Mouse (Mus musculus): ENCODE measurements around the gene Sipa1l3. TPM values are rescaled to one million over a fixed set of nuclear protein-coding genes. Genes with fewer than 3 reads are reported as not detected.

Sipa1l3 gene
- total RNA-seq, 1 experiment from 2014 or later: 7.7 TPM

DNA sequence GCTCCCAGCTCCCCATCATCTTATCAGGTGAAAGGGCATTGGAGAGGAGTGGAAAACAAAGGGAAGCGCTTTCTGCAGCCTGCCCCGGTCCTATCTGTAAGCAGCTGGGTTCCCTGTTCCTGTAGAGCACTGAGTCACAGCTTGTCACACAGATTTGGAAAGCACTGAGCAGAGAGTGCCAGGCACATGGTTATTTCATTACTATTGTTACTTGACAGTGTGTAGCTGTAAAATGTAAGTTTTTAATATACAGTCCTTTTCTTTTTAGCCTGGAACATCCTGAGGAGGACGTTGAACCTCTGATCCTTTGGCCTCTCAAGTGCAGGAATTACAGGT, 96.6 kb downstream of the Sipa1l3 start:
- 0 out of 2 replicates have a peak, but pooled peaks have one; percentile 12 for ATAC-seq (replicated peaks; ENCODE audit: low read depth, poor library complexity, severe bottlenecking)

DNA sequence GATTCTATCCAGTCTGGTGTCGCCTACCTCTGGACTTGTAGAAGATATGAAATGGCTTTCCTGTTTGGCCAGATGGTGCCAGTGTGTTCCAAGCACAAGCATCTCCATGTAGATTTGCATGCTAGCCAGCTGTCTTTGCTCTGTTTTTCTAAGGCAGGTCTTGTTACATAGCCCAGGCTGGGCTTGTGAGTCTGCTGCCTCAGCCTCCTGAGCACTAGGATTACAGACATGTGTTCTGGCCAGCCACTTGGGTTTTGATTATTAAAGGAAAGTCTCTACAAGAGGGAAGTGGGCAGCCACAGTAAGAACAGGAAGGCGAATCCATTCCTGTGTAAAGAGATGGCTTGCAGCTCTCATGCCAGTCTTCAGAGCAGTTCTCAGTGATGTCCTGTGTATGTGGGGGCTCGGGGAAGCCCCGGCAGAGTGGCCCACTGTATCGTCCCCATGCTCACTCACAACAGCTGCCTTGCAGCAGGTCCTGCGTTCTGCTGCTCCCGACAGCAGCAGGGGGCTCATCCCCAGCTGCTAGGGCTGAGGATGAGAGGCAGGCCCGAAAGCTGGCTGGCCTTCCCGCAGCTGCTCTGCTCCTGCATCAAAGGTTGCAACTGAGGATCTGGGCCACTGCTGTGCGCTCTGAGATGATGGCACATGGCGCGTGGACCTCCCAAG, 97.1 kb downstream of the Sipa1l3 start:
- ATAC-seq (replicated peaks; ENCODE audit: low read depth, poor library complexity, severe bottlenecking): peak; percentile 68

- no peak for ATAC-seq (replicated peaks; ENCODE audit: low read depth, poor library complexity, severe bottlenecking)
Observed at GRCm38 (mm10) chr7:29419836-29420235, 98.6 kb downstream of the Sipa1l3 start.

- no peak for ATAC-seq (replicated peaks; ENCODE audit: low read depth, poor library complexity, severe bottlenecking)
Observed at GRCm38 (mm10) chr7:29418231-29418630, 100.2 kb downstream of the Sipa1l3 start.

GRCm38 (mm10) chr7:29417332-29418069, 100.9 kb downstream of the Sipa1l3 start:
- no peak for ATAC-seq (replicated peaks; ENCODE audit: low read depth, poor library complexity, severe bottlenecking)

DNA sequence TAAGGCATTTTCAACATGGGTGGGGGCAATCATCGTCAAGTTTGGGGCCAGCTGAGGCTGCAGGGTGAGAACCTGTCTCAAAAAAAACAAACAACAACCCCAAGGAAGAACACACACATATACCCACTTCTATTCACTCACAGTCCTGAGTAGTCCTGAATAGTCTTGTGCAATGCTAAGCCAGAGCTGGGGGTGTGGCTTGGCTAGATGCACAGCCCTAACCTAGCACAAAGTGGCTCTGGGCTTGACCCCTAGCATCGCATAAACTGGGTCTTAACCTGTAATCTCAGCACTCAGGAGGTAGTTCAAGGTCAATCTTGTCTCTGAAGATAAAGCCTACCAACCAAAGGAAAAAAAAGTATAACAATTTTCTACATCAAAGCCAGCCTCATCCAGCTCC, 101.5 kb downstream of the Sipa1l3 start:
- ATAC-seq (replicated peaks; ENCODE audit: low read depth, poor library complexity, severe bottlenecking): no peak

GRCm38 (mm10) chr7:29411838-29412580, 106.4 kb downstream of the Sipa1l3 start:
- no peak for ATAC-seq (replicated peaks; ENCODE audit: low read depth, poor library complexity, severe bottlenecking)

GRCm38 (mm10) chr7:29411216-29411816, 107.1 kb downstream of the Sipa1l3 start:
- no peak for ATAC-seq (replicated peaks; ENCODE audit: low read depth, poor library complexity, severe bottlenecking)

DNA sequence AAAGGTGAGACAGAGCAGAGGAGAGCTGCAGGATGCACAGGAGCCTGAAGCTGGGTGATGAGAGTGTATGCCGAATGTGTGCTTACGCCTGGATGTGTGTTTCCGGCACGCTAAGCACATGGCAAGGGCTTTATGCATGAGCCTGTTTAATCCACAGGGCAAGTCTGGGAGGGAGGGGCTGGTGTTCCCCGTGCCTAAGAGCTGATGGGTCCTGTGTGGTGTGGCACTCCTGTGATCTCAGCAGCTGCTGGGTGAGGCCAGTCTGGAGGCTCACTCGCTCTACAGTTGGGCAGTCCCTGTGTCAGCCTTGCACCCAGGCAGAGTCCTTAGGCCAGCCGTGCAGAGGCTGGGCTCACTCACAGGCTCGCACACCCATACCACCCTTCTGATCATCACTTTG, 108.0 kb downstream of the Sipa1l3 start:
- ATAC-seq (replicated peaks; ENCODE audit: low read depth, poor library complexity, severe bottlenecking): no peak

DNA sequence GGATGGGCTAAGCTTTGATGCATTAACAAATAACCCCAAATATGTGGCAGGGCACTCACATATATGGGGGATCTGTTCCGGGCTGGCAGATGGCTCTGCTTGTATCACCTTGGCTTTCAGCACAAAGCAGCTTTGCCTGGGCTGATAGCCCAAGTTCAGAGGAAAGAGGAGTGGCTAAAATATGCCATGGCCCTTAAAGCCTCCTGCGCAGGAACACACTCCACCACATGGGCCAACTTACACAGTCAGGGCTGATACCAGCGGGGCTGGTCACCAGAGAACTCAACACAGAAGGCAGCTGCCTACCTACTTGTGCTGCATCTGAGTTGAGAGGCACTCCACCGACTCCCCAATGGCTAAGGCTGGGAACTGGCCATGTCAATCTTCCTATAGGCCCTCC, 111.6 kb downstream of the Sipa1l3 start:
- ATAC-seq (replicated peaks; ENCODE audit: low read depth, poor library complexity, severe bottlenecking): peak; percentile 33; the same call in 1 of the 2 replicates

GRCm38 (mm10) chr7:29404126-29404525, 114.3 kb downstream of the Sipa1l3 start:
- ATAC-seq (replicated peaks; ENCODE audit: low read depth, poor library complexity, severe bottlenecking): no peak

GRCm38 (mm10) chr7:29402015-29402414, 116.4 kb downstream of the Sipa1l3 start:
- peak; percentile 55 for ATAC-seq (replicated peaks; ENCODE audit: low read depth, poor library complexity, severe bottlenecking)

DNA sequence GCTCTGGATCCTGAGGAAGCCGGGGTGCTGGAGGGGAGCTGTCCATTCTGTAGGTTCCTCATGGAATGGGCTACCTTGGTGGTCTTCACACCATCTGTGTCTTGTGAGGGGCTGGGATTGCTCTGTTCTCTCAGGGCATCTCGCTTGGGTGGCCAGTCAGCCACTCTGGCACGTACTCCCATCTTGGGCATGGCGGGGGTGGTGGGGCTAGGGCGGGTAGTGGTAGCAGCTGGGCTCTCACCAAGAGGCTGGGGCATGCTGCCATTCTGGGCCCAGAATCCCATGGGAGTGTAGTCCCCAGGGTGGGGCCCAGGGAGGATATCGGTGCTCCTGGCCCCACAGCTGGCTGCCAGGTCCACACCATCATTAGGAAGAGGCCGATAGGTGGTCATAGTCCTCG, 118.0 kb downstream of the Sipa1l3 start:
- ATAC-seq (replicated peaks; ENCODE audit: low read depth, poor library complexity, severe bottlenecking): no peak

- ATAC-seq (replicated peaks; ENCODE audit: low read depth, poor library complexity, severe bottlenecking): no peak
Observed at GRCm38 (mm10) chr7:29399056-29399455, 119.4 kb downstream of the Sipa1l3 start.

- ATAC-seq (replicated peaks; ENCODE audit: low read depth, poor library complexity, severe bottlenecking): no peak
Observed at GRCm38 (mm10) chr7:29397486-29397885, 121.0 kb downstream of the Sipa1l3 start.

- ATAC-seq (replicated peaks; ENCODE audit: low read depth, poor library complexity, severe bottlenecking): no peak
Observed at GRCm38 (mm10) chr7:29396943-29397340, 121.5 kb downstream of the Sipa1l3 start.

GRCm38 (mm10) chr7:29396216-29396942, 122.1 kb downstream of the Sipa1l3 start:
- no peak for ATAC-seq (replicated peaks; ENCODE audit: low read depth, poor library complexity, severe bottlenecking)

DNA sequence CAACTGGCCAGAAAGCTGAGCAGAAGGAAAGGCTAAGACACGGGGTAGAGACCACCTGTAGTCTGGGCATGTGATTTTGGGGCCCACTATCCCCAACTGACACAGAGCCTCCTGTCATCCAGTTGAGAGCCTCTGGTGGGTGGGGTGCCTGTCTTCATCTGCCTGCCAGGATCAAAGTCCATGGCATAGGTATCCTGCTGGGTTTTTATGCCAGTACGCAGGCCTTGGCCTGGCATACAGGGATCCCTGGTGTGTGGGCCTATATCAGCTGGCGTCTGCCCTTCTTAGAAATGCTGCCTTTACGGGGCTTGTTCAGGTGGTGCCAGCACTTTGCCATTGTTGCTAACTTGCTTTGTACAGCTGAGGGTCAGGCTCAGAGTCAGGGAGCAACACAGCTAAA, 123.3 kb downstream of the Sipa1l3 start:
- no peak for ATAC-seq (replicated peaks; ENCODE audit: low read depth, poor library complexity, severe bottlenecking)

- ATAC-seq (replicated peaks; ENCODE audit: low read depth, poor library complexity, severe bottlenecking): peak; percentile 29
Observed at GRCm38 (mm10) chr7:29393292-29393691, 125.1 kb downstream of the Sipa1l3 start.

DNA sequence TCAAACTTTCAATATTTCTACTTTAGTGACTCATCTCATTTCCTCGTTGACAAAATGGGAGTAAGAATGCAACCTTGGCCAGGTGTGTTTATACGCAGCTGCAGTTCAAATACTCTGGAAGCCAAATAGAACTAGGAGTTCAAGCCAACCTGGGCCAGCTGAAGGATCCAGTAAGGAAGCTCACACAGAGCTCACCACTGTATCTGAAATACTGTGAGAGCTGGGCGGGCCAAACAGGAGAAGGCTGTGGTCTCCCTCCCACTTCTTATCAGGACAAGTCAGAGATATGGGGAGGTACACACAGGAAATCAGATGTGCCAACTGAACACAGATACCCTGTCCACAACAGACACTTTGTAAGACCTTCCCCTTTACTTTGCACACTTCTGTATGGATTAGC, 125.6 kb downstream of the Sipa1l3 start:
- peak; percentile 66 for ATAC-seq (replicated peaks; ENCODE audit: low read depth, poor library complexity, severe bottlenecking)

All from common myeloid progenitor, adult 5-6 weeks (primary cell).